11 mouse cellular contexts compared by ENCODE assay signal in the genomic region with DNA sequence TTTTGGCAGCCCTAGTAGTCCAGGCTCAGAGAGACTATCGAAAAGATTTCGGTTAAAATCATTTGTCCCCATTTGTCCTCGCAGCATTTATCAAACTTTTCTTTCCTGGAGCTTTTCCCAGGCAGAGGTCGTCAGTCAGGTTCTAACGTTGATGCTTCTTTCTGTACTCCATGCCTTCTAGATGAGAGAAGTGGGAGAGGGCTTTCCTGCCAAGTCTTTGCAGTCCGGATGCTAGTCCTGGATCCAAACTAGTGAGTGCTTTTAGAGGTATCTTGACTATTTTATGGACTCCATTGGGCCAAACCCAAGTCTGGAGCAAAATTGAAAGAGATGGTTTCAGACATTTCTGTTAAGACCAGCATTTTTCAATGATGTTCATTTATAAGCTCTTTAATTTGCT. TPM values are rescaled to one million over a fixed set of nuclear protein-coding genes. Genes with fewer than 3 reads are reported as not detected.
DNase-seq lines count a peak whose midpoint lies in the region; ATAC-seq and TF ChIP-seq lines count a peak whose summit lies in the region.
"Had no signal": no experiment of that assay in that cellular context is flagged by ENCODE, and none has a peak within 500 bp of the region (broad histone marks: within the 10 kb centered on the region; RNA-seq: fewer than 3 reads in every experiment).

No protein-coding gene starts in this region.

- no peak overlapping the region for H3K9ac ChIP-seq in heart, adult 2 months (ENCODE audit: low read depth, low read length)
- H3K9ac ChIP-seq in heart, embryonic 11.5 days (ENCODE audit: low read depth, low read length) = no peak overlapping the region
- H3K9ac ChIP-seq in intestine, embryonic 14.5 days (ENCODE audit: low read length) = no peak overlapping the region
- no peak overlapping the region for H3K9ac ChIP-seq in intestine, postnatal 0 days (ENCODE audit: low read depth, low read length)
- H3K9ac ChIP-seq in embryonic facial prominence, embryonic 13.5 days = peak overlapping the region; percentile 46; the same call in 1 of the 2 replicates
- H3K9ac ChIP-seq in limb, embryonic 14.5 days (ENCODE audit: low read depth, low read length, severe bottlenecking) = no peak overlapping the region

- no peaks in the 10 kb centered on the region for H3K9me3 ChIP-seq in heart, embryonic 11.5 days (replicated peaks; ENCODE audit: control insufficient read depth, low read length)
- no peaks in the 10 kb centered on the region for H3K9me3 ChIP-seq in intestine, embryonic 14.5 days (ENCODE audit: control insufficient read depth, low read length)
- no peaks in the 10 kb centered on the region for H3K9me3 ChIP-seq in intestine, postnatal 0 days (ENCODE audit: control insufficient read depth)
- no peaks in the 10 kb centered on the region for H3K9me3 ChIP-seq in embryonic facial prominence, embryonic 13.5 days
- H3K9me3 ChIP-seq in limb, embryonic 14.5 days (ENCODE audit: control insufficient read depth, low read length) = no peaks in the 10 kb centered on the region

- 22% methylated on average over 6 of the region's 6 CpGs for WGBS in heart, adult 2 months
- WGBS in heart, embryonic 11.5 days (ENCODE audit: insufficient replicate concordance) = 70% methylated on average over 6 of the region's 6 CpGs
- WGBS in intestine, embryonic 14.5 days = 81% methylated on average over 6 of the region's 6 CpGs
- WGBS in intestine, postnatal 0 days = 69% methylated on average over 6 of the region's 6 CpGs
- 74% methylated on average over 6 of the region's 6 CpGs for WGBS in embryonic facial prominence, embryonic 13.5 days
- 60% methylated on average over 6 of the region's 6 CpGs for WGBS in limb, embryonic 14.5 days

- TF ChIP-seq EP300 in heart, adult 2 months (IDR thresholded peaks at IDR 0.05; ENCODE audit: insufficient read depth, low read depth, low read length) = no peak

- H3K27ac ChIP-seq in heart, adult 2 months = peak overlapping the region; percentile 29; the same call in 1 of the 2 replicates
- no peak overlapping the region for H3K27ac ChIP-seq in heart, embryonic 11.5 days (ENCODE audit: low read depth, low read length)
- no peak overlapping the region for H3K27ac ChIP-seq in intestine, embryonic 14.5 days (ENCODE audit: low read depth)
- no peak overlapping the region for H3K27ac ChIP-seq in intestine, postnatal 0 days (ENCODE audit: low read depth, low read length)
- H3K27ac ChIP-seq in embryonic facial prominence, embryonic 13.5 days = peak overlapping the region; percentile 74
- H3K27ac ChIP-seq in limb, embryonic 14.5 days (replicated peaks; ENCODE audit: low read depth, low read length) = no peak overlapping the region

- H3K36me3 ChIP-seq in heart, adult 2 months (ENCODE audit: control insufficient read depth, insufficient read depth, low read length) = peaks cover 14% of the 10 kb centered on the region
- no peaks in the 10 kb centered on the region for H3K36me3 ChIP-seq in heart, embryonic 11.5 days (ENCODE audit: control insufficient read depth, insufficient read depth, low read length)
- H3K36me3 ChIP-seq in intestine, embryonic 14.5 days (ENCODE audit: control insufficient read depth, insufficient read depth, low read length) = no peaks in the 10 kb centered on the region
- H3K36me3 ChIP-seq in intestine, postnatal 0 days (ENCODE audit: control insufficient read depth, insufficient read depth) = 0 out of 2 replicates have a peak, but pooled peaks cover 3% of the 10 kb centered on the region
- H3K36me3 ChIP-seq in embryonic facial prominence, embryonic 13.5 days = peaks cover 18% of the 10 kb centered on the region
- peaks cover 11% of the 10 kb centered on the region; the same call in 1 of the 2 replicates for H3K36me3 ChIP-seq in limb, embryonic 14.5 days (ENCODE audit: control insufficient read depth, insufficient read depth, low read length)

- no peak for DNase-seq in heart, adult 2 months
- DNase-seq in intestine, embryonic 14.5 days (ENCODE audit: low spot score) = no peak
- DNase-seq in limb, embryonic 14.5 days (ENCODE audit: low spot score) = peak; percentile 47
- no peak for DNase-seq in embryo, embryonic 9.5 days (ENCODE audit: extremely low spot score)
- DNase-seq in liver = no peak
- DNase-seq: cerebellum, adult 18-20 months; kidney, postnatal 10 days had no signal

- no peak overlapping the region for H3K4me2 ChIP-seq in heart, embryonic 11.5 days
- H3K4me2 ChIP-seq in intestine, embryonic 14.5 days (ENCODE audit: low read length) = peak overlapping the region; percentile 48
- no peak overlapping the region for H3K4me2 ChIP-seq in intestine, postnatal 0 days (replicated peaks; ENCODE audit: low read depth)
- H3K4me2 ChIP-seq in embryonic facial prominence, embryonic 13.5 days = peak overlapping the region; percentile 68
- H3K4me2 ChIP-seq in limb, embryonic 14.5 days (replicated peaks; ENCODE audit: low read depth, low read length, severe bottlenecking) = peak overlapping the region; percentile 79

- no peak for TF ChIP-seq CTCF in heart, adult 2 months (IDR thresholded peaks at IDR 0.05)
- no peak for TF ChIP-seq CTCF in intestine, postnatal 0 days (IDR thresholded peaks at IDR 0.05; ENCODE audit: low read depth)

- no peak for ATAC-seq in heart, embryonic 11.5 days (replicated peaks; ENCODE audit: insufficient number of reproducible peaks, low FRiP score, low TSS enrichment)
- ATAC-seq in intestine, embryonic 14.5 days (replicated peaks; ENCODE audit: low FRiP score, low TSS enrichment, low read depth) = no peak
- no peak for ATAC-seq in intestine, postnatal 0 days
- no peak for ATAC-seq in embryonic facial prominence, embryonic 13.5 days (ENCODE audit: insufficient number of reproducible peaks, insufficient read depth, low FRiP score, low TSS enrichment, low read depth)
- ATAC-seq in limb, embryonic 14.5 days (ENCODE audit: low FRiP score, low read depth) = no peak
- ATAC-seq: midbrain, embryonic 16.5 days had no signal

- TF ChIP-seq POLR2A in heart, adult 2 months (IDR thresholded peaks at IDR 0.05; ENCODE audit: insufficient read depth, low read depth, low read length) = no peak
- no peak for TF ChIP-seq POLR2A in limb, embryonic 14.5 days (IDR thresholded peaks at IDR 0.05; ENCODE audit: borderline replicate concordance, extremely low read depth, insufficient read depth, insufficient read length)

- H3K27me3 ChIP-seq in heart, adult 2 months (ENCODE audit: control insufficient read depth, insufficient read depth, low read length) = no peaks in the 10 kb centered on the region
- no peaks in the 10 kb centered on the region for H3K27me3 ChIP-seq in heart, embryonic 11.5 days (ENCODE audit: control insufficient read depth, insufficient read depth, low read length)
- no peaks in the 10 kb centered on the region for H3K27me3 ChIP-seq in intestine, embryonic 14.5 days (replicated peaks; ENCODE audit: control insufficient read depth, insufficient read depth, low read length)
- no peaks in the 10 kb centered on the region for H3K27me3 ChIP-seq in intestine, postnatal 0 days (replicated peaks; ENCODE audit: control insufficient read depth, insufficient read depth, low read length)
- H3K27me3 ChIP-seq in embryonic facial prominence, embryonic 13.5 days = no peaks in the 10 kb centered on the region
- no peaks in the 10 kb centered on the region for H3K27me3 ChIP-seq in limb, embryonic 14.5 days (ENCODE audit: control insufficient read depth, insufficient read depth, low read length)

- peaks cover 13% of the 10 kb centered on the region for H3K4me1 ChIP-seq in heart, adult 2 months (ENCODE audit: control insufficient read depth, insufficient read depth, low read length)
- peaks cover 9% of the 10 kb centered on the region for H3K4me1 ChIP-seq in heart, embryonic 11.5 days (ENCODE audit: control insufficient read depth, insufficient read depth, low read length)
- peaks cover 29% of the 10 kb centered on the region for H3K4me1 ChIP-seq in intestine, embryonic 14.5 days (replicated peaks; ENCODE audit: control insufficient read depth, insufficient read depth, low read length)
- no peaks in the 10 kb centered on the region for H3K4me1 ChIP-seq in intestine, postnatal 0 days (replicated peaks; ENCODE audit: control insufficient read depth, insufficient read depth, low read length)
- H3K4me1 ChIP-seq in embryonic facial prominence, embryonic 13.5 days = peaks cover 64% of the 10 kb centered on the region
- H3K4me1 ChIP-seq in limb, embryonic 14.5 days (ENCODE audit: control insufficient read depth, insufficient read depth, low read length) = peaks cover 49% of the 10 kb centered on the region

- H3K4me3 ChIP-seq in heart, adult 2 months = no peak overlapping the region
- no peak overlapping the region for H3K4me3 ChIP-seq in heart, embryonic 11.5 days (ENCODE audit: low read depth, low read length)
- 0 out of 2 replicates have a peak overlapping the region, but pooled peaks have one; percentile 3 for H3K4me3 ChIP-seq in intestine, embryonic 14.5 days (ENCODE audit: low read depth, low read length)
- no peak overlapping the region for H3K4me3 ChIP-seq in intestine, postnatal 0 days (ENCODE audit: low read depth, low read length)
- H3K4me3 ChIP-seq in embryonic facial prominence, embryonic 13.5 days = peak overlapping the region; percentile 90
- H3K4me3 ChIP-seq in limb, embryonic 14.5 days (replicated peaks; ENCODE audit: low read length) = peak overlapping the region; percentile 14

- intact Hi-C loops in heart, adult 2 months (cut with DNase I) = loop anchor here (10.0 kb wide), 1 partner anchor 270 kb away; a partner anchor contains a TSS

- no peaks in the 10 kb centered on the region for H3K79me2 ChIP-seq in heart, adult 2 months (replicated peaks; ENCODE audit: control insufficient read depth, insufficient read depth, low read length)

RNA-seq across cellular contexts. Expression of a gene that starts 3.0 kb away (rescaled TPM):
- total RNA-seq in heart, adult 2 months (2021) = 10 to 100 TPM; 15.8 to 18.9 TPM
- polyA plus RNA-seq in heart, adult 2 months (2012; rRNA removed) = 7.7 and 18.7 TPM in 2 replicates
- polyA plus RNA-seq in heart, embryonic 11.5 days (2014; fragmentation: Nextera tagmentation; extraction: Ambion mirVana) = 43.5 and 49.2 TPM in 2 replicates
- polyA plus RNA-seq in intestine, embryonic 14.5 days (2014; fragmentation: Nextera tagmentation; extraction: Ambion mirVana) = 49.1 and 53.7 TPM in 2 replicates
- polyA plus RNA-seq in intestine, postnatal 0 days (2015; fragmentation: Nextera tagmentation; extraction: Ambion mirVana) = 11.6 and 12.7 TPM in 2 replicates
- polyA plus RNA-seq in embryonic facial prominence, embryonic 13.5 days (2015; fragmentation: Nextera tagmentation; extraction: Ambion mirVana) = 53.4 and 59.4 TPM in 2 replicates
- polyA plus RNA-seq in limb, embryonic 14.5 days (2012; rRNA removed) = 103 and 108 TPM in 2 replicates
- 56.6 and 57.5 TPM in 2 replicates for polyA plus RNA-seq in limb, embryonic 14.5 days (2014; fragmentation: Nextera tagmentation; extraction: Ambion mirVana)

Comparison
In these comparisons a context has a peak if more than half of its experiments do, and no peak if none do; other contexts are left out.
1. H3K27ac ChIP-seq: peak in heart, adult 2 months (single experiment) and embryonic facial prominence, embryonic 13.5 days (single experiment); none in heart, embryonic 11.5 days (single experiment), intestine, embryonic 14.5 days (single experiment), intestine, postnatal 0 days (single experiment) and limb, embryonic 14.5 days (single experiment).
2. H3K4me3 ChIP-seq: peak in intestine, embryonic 14.5 days (single experiment), embryonic facial prominence, embryonic 13.5 days (single experiment) and limb, embryonic 14.5 days (single experiment); none in heart, adult 2 months (single experiment), heart, embryonic 11.5 days (single experiment) and intestine, postnatal 0 days (single experiment).
3. H3K4me2 ChIP-seq: peak in intestine, embryonic 14.5 days (single experiment), embryonic facial prominence, embryonic 13.5 days (single experiment) and limb, embryonic 14.5 days (single experiment); none in heart, embryonic 11.5 days (single experiment) and intestine, postnatal 0 days (single experiment).